Mouse (Mus musculus) spleen, postnatal 10 days (tissue): ENCODE measurements around the gene Stkld1.

Experiments used
- DNase-seq, 2 experiments: peaks; one replicate each; pipeline ENCODE4 v3.0.0; 2021 to 2022; ENCODE audit warnings: low spot score in 2 of 2

The Stkld1 gene

DNA sequence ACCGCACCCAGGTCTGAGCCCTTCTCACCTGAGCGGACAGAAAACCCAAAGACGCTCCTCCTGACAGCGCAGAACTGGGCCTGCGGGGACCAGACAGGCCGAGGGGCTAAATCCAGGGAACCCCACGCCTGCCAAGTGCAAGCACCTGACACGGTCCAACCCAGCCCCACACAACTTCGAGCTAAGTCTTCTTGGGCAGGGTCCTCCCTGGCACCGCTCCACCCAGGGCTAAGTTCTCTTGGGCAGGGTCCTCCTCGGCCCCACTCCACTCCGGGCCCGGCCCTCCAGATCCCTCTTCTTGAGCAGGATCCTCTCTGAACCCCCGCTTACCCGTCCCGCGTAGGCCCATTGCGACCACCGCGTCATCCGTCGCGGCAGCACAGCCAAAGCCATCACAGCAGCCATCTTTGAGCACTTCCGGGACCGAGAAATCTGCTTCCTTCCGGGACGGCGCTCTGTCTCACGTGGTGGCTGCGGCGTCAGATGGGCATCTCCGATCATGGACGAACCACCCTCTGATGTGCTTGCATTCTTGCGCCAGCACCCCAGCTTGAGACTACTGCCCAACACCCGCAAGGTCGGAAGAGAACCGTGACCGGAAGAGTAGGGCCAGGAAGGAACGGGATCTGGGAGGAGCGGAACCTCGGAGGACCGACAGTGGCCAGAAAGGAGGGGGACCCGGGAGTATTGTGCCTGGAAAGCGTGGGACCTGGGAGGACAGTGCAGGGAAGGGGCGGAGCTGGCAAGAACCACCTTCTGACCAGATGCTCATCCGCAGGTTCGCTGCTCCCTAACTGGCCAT is 17.7 kb upstream of the Stkld1 start, which contains the start of the genes Surf2 and Surf1:
TSS of gene Surf2 (plus strand) at position 441 of the 802 bp plus-strand sequence.
TSS of gene Surf1 (minus strand) at position 604 of the 802 bp plus-strand sequence.
- DNase-seq: peak; percentile 67 to 82

DNA sequence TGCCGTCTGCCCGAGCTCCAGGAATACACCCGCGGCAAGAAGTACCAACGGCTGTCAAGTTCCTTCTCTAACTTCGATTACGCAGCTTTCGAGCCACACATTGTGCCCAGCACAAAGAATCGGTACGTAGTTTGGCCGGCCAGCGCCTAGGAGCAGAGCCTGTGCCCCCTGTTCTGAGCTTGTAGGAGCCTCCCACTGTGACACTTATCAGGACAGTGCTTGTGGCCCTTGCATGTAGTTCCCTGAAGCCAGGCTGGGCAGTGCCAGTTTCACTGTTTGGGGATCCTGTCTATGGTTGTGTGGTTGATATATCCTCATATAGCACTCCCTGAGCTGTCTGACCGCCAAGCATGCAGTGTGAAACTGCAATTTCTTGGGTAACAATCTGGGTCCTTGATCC is 17.1 kb upstream of the Stkld1 start:
- no peak for DNase-seq

DNA sequence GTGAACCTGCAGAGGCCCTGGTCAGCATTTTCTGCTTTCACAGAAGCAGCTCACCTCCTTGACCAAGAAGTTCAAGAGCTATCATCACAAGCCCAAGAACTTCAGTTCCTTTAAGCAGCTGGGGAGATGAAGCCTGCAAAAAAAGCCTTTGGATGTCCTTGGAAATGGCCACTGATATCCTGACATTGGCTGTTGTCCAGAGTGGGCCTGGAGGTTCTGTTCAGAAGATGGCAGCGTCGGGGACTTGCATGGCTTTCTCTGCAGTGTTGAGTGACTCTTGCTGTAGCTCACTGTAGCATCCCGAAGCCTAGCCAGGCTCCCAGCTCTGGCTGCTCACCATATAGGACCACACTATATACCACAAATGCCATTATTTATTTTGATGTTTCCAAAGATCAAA is 14.2 kb upstream of the Stkld1 start:
- DNase-seq: no peak

DNA sequence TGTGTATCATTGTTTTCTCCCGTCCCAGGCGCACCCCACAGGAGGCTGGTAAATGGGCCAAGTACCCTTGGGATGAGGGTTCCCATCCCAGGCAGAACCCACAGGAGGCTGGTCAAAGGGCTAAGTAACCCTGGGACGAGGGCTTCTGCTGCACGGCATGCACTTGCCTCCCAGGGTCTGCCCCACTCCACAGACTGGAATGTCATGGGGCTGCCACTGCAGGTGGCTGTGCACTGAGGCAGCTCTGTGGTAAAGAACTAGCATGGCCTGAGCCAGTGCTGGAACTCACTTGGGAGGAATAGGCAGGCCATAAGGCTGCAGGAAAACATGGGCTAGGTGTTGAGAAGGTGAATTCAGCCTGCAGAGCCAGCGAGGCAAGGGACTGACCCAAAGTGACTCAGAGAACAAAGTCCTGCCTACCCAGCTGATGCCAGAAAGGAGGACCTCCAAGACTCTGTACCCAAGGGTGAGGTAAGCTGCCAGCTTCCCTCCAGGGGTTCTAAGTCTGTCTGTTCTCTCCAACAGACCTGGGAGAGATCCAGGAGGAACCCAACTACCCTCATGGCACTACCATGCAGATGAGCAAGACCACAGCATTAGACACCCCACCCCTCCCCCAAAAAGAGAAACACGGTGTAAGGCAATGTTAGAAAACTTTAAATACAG is 13.5 kb upstream of the Stkld1 start:
- DNase-seq: no peak

DNA sequence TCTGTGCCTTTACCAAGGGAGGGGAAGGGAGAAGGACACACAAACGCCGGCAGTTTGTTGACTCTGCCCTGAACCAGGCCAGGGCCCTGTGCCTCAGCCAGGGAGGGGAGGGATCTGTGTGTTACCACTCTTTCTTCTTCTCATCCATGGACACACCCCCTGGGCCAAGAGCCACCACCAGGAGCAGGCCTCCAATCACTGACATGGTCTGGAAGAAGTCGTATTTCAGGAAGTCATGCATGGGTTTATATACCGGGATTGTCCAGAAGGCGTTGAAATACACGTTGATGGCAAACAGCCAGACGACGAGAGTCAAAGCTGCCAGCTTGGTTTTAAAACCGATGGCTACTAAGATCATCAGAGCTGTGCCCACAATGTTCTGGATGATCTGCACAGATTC is 12.1 kb upstream of the Stkld1 start:
- no peak for DNase-seq

DNA sequence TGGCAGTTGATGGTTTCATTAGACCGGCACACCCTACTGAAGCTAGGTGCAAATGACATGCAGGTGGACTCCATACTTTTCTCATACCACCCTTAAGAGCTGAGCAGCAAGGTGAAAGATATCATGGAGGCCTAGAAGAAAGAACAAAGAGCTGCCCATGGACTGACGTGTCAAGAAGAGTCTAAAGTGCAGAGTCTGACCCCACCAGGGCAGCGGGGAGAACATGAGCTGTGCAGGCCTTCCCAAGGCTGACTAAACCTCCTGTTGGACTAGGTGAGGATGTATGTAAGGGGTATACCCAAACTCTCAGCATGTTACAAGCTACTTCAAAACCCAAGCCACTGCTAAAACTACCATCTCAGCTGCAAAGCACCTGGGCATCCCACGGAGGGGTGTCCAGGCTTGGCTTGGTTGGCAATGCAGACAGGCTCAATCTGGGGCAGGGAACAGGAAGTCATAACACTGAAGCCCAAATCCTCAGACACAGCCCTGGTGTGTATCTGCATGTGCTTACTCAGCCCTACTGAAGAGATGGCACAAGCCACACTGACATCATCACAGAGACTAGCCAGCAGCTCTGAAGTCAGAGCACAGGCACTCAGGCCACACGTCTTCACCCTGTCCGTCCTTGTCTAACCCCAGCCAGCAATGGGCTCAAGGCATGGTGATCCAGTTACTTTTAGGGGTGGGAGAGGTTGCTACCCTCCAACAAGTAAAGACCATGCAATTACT is 5.9 kb upstream of the Stkld1 start:
- no peak for DNase-seq

DNA sequence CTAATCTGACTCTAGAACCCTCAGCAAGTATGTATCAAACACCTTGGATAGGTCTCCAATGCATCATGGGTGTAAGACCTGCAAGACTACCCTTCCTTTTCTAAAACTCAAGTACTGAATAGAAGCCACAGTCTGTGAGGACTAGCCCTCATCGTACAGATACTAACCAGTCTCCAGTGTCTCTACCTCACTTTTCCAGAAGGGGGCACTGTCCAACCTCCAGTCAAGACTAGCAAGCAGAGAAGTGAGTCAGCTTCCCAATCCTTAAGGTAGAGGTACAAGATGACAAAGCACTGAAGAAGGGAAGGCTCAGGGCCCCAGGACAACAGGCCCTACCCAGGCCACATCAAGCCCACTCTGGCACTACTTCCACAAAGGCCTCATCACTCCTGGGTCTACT is 3.5 kb upstream of the Stkld1 start:
- peak; percentile 57 to 80 for DNase-seq

DNA sequence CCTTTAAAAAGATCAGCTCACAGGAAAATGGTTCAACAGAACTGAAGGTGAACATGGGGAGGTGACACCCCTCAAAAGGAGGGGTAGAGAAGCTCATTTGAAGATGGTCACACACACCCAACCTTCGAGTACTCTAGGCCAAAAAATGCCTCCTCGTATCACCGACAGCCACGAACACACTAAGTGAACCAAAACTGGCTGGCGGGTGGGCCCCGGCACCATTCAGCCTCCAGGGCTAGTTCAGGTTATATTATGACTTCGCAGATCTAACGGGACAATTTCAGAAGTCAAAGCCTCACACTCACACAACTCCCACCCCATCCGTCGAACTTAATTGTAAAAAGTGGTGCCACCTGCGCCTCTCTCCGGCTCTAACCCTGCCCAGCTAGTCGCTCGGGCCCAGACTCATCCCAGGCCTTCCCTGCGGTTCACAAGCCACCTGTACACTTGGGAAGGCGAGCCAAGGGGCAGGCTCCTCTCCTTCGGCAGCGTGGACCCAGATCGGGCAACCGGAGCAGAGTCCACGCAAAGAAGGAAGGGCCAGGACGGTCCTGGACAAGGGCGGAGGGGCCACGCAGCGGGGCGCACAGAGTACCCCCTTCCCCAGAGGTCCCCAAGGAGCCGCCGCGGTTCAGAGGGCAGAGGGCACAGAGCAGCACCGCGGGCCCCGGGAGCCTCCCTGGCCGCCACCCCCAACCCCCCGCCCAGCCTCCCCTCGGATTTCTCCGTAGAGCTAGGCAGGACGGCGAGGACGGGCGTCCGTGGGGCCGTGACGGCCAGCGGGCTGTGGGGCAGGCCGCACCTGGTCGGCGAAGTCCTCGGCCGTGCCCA is 1.2 kb upstream of the Stkld1 start:
- DNase-seq: peak in 1 of 2 experiments; percentile 56

DNA sequence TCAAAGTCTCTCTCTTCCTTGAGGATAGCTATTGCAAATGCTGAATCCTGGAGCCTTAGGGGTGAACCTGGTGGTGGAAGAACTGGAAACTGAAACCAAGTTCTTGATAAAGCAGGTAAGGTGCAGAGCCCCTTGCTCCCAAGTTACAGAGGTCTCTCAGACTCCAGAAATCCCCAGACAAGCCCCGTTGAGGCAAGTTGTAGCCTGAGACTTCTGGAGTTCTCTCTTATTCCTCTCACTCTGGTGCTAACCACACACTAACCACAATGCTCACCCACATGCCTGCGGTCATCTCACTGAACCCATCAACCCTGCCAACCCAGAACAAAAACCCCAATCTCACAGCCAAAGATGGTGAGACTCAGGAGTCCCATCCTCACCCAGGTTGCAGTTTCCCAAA is 1.4 kb downstream of the Stkld1 start:
- no peak for DNase-seq

DNA sequence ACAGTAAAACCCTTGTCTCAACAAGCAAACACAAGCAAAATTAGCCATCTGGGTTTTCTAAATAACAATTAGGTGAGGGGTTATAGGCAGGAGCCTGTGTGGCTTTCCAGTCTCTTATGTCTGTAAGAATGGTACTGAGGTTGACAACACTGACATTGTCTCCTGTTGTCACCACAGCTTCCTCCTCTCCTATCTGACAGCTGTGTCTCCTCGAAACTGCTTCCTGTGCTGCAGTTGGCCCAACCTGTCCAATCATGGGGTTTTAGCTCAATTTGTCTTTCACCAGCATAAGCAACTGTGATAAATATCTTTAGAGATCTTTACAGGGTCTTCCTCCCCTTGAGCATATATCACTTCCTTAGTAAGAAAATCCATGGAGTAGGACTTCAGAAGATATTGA is 2.6 kb downstream of the Stkld1 start:
- DNase-seq: no peak

DNA sequence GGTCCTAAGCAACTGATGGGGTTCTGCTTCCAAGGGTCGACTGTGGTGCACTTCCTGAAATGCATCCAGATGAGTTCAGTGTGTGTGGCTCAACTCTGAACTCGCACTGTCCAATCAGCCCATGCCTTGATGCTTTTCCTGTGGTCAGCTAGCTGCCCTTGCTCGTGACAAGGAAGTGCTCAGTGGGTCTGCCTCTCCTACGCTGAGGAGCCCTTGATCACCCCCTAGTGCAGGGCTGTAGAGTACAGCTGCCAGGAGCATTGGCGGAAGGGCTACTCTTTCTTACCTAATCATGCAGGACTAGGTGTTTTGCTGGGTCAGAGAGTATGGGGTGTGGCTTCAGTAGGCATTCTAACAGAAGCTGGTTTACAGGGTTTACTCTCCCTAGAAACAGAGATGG is 7.7 kb downstream of the Stkld1 start:
- DNase-seq: no peak

DNA sequence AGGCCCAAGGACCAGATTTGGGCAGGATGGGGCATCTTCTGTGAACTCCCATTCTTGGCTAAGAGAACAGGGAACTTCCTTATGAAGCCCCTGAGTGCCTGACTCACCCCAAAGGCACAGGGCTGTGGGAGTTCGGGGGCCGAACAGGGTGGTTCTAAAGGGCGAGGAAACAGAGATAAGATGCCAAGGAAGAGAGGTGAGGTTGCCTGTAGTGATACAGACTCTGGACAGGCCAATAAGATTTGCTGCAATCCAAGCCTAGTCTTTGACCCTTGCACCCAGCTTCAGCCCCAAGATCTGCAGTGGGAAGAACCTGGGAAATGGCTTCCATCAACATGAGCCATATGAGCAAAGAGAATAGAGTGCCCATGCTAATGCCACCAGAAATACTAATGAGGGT is 9.4 kb downstream of the Stkld1 start:
- DNase-seq: no peak

DNA sequence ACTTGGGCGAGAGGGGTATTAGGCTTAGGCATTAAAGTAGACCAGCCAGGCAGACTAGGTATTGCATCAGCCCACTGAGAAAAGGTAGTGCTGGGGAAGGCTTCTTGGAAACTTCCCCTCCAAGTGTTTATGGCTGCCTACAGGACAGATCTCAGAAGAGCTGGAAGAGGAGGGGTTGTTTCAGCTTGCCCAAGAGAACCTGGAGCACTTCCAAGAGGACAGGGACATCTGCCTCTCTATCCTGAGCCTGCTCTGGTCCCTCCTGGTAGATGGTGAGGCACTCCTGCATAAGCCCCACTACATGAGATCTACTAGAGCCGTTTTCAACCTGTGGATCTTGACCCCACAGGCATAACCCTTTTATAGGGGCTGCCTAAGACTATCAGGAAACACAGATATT is 16.6 kb downstream of the Stkld1 start:
- no peak for DNase-seq

DNA sequence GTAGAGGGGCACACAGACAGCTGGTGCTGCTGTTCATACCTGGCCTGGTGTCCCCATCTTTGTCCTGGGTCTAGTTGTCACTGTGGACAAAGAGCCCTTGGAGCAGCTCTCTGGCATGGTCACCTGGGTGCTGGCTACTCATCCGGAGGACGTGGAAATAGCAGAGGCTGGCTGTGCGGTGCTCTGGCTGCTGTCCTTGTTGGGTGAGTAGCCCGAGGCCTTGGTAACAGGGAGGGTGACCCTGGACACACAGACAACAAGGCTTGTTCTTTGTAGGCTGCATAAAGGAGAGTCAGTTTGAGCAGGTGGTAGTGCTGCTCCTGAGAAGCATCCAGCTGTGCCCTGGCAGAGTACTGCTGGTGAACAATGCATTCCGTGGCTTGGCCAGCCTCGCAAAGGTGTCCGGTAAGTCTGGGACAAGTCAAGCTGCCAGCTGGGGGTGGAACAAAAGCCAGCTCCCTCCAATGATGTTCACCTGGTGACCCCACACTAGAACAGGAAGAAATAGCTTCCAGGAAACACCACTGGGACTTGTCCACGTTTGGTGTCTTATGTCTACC is 17.6 kb downstream of the Stkld1 start:
- no peak for DNase-seq

DNA sequence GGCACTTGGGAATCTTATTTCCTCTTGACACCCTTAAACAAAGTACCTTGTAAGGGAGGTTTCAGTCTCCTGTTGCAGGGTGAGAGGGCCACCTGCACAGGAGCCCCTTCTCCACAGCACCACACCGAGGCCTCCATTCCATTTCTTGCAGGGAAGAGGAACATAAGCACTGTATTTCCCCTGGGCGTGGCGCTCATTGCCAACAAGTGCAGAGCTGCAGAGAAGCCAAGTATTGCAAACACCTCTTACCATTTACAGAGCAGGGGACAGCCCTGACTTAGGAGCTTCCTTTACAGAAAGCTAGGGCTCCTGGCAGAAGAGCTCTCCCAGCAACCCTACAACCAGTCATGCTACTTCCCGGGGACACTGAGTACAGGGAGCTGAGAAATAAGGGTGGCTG is 18.3 kb downstream of the Stkld1 start:
- no peak for DNase-seq

DNA sequence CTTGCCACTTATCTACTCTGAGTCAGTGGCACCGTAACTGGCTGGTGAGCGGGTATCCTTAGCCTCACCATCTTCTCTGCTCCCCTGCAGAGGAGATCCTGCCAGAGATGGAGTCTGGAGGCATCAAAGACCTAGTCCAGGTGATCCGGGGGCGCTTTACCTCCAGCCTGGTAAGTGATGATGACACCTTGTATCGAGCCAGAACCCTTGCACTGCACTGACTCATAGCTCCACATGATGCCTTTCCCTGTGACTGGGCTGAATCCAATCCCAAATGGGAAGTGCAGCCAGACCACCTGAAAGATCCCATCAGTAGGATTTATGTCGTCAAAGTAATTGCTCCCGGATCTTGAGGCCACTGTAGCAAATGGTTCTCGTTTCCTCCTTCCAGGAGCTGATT is 19.0 kb downstream of the Stkld1 start:
- DNase-seq: no peak

DNA sequence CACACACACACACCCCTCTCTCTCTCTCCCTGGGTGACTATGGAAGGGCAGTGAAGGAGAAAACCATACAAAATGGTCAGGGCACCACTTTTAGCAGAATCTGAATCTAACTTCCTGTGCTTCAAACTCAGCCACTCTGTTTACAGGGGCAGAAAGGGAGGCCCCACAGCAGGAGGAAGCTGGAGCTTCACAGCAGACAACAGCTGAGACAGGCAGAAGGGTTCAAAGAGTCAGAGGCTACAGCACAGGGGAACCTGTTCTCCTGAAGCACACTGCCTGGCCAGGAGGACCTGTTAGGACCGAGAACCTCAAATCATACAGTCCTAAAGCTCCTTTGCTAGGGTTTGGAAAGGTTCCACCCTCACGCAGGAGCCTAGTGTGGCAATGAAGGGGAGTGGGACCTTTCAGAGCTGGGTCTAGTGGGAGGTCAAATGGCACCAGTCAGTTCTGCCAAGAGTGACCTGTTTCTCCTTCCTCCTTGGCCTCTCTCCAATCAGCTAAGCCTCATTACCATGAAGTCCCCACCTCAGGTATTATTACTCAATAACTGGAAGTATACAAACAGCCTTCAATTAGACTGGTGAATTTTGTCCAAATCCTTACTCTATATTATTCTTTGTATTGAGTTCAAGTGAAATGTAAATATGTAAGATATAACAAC is 21.0 kb downstream of the Stkld1 start:
- DNase-seq: no peak

DNA sequence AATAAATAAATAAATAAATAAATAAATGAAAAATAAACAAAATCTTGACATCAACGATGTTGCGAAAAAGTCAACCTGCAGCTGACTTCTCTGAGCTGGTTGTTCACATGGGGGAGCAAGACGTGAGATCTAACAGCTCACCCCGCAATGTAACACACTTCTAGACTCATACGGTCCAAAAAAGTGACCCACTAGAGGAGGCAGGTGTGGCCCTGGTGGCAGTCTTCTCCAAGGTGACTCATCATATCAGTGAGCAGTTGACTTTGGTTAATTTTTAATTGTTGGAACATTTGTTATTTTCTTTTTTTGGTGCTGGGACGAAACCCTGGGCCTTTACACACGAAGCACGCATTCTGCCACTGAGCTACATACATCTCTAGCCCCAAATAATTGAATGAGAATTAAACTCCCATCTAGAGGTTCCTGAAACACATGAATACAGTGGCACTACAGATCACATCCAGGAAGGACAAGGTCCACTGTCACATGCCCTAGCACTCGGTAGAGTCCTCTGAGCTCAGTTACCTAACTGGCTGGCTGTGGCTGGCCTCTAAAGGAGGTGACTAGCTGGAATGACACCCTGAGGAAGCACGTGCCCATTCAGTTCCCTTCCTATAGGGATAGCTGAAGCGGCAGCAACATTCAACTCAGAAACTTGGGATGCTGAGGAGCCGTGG is 23.1 kb downstream of the Stkld1 start:
- DNase-seq: no peak

DNA sequence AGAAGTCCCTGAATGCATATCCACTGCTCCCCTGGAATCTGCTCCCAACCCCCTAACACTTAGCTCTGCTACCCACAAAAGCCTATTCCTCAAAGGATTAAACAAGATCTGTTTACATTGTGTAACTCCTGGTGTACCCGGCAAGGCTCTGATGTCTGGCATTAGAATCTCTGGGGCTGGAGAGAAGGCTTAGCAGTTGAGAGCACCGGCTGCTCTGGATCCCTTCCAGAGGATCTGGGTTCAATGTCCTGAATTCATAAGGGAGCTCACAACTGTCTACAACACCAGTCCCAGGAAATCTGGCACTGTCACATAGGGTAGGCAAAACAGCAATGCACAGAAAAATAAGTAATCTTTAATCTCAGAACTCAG is 23.6 kb downstream of the Stkld1 start:
- DNase-seq: no peak

DNA sequence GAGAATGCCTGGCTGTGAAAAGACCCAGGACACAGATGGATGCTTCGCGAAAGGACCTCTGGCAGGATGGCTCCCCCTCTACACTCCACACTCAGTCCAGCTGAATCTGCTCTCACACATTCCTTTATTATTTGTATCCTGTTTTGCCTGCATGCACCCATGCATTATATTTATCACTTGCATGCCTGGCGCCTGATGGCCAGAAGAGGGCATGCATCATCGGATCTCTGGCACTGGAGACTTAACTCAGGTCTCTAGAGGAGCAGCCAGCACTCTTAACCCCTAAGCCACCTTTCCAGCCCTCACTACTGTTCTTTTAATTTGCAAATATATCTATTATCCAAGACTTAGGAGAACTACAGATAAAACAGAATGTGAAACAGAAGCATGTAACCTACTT is 26.9 kb downstream of the Stkld1 start:
- DNase-seq: no peak
